Mouse (Mus musculus): ENCODE measurements around the gene Tmem108.

DNA sequence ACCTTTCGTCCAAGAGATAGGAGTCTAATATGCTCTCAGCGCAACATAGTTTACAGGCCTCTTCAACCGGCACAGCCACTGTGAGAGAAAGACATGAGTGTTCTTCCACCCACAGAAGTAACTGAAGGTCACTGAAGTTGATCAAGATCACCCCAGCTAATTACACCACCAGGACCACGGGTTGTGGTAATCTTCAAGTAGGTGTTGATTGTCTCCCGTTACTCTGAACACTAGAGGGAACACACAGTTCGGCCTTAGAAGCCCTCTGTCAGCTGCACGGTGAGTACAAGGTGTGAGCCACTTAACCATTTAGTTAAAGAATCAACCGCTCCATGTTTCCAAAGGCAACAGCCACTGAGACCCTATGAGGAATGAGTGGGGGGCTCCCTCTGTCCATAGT, 269.7 kb downstream of the Tmem108 start:
- TF ChIP-seq CTCF (IDR thresholded peaks at IDR 0.05; ENCODE audit: low read depth, low read length): no peak
- TF ChIP-seq POLR2A (IDR thresholded peaks at IDR 0.05; ENCODE audit: borderline replicate concordance, low read depth, low read length): no peak

Measured in bone marrow macrophage, adult 2 months (primary cell).